Mouse (Mus musculus): ENCODE measurements around the gene Morc1. TPM values are rescaled to one million over a fixed set of nuclear protein-coding genes. Genes with fewer than 3 reads are reported as not detected.
A peak's percentile ranks its signal among the peaks of the same experiment; 100 is the strongest.

Gene Morc1
- polyA plus RNA-seq, 1 experiment from 2014 or later, result 0.19 TPM

GRCm38 (mm10) chr16:48479266-48479848 lies 48.3 kb downstream of the Morc1 start:
- Histone ChIP-seq H3K9me3 (ENCODE audit: control insufficient read depth, low read length) (no peaks in the 10 kb centered on the region), H3K4me3 (ENCODE audit: low read depth, low read length) (no peak overlapping the region), H3K27me3 (ENCODE audit: control insufficient read depth, insufficient read depth, low read length) (no peaks in the 10 kb centered on the region), H3K27ac (replicated peaks) (no peak overlapping the region), H3K4me2 (replicated peaks; ENCODE audit: low read depth) (no peak overlapping the region), H3K4me1 (replicated peaks; ENCODE audit: control insufficient read depth, insufficient read depth) (no peaks in the 10 kb centered on the region), H3K36me3 (ENCODE audit: control insufficient read depth, insufficient read depth, low read length) (no peaks in the 10 kb centered on the region), H3K9ac (ENCODE audit: low read length) (no peak overlapping the region)
- peak; percentile 56 for DNase-seq (ENCODE audit: low spot score)
- peak; percentile 97 for ATAC-seq (ENCODE audit: low FRiP score, low TSS enrichment)
- peak; percentile 15; the same call in 1 of the 2 replicates for TF ChIP-seq CTCF (IDR thresholded peaks at IDR 0.05; ENCODE audit: low read depth)
- TF ChIP-seq EP300 (optimal IDR thresholded peaks at IDR 0.05), result no peak
- 49% methylated on average over 8 of the region's 8 CpGs for WGBS

DNA sequence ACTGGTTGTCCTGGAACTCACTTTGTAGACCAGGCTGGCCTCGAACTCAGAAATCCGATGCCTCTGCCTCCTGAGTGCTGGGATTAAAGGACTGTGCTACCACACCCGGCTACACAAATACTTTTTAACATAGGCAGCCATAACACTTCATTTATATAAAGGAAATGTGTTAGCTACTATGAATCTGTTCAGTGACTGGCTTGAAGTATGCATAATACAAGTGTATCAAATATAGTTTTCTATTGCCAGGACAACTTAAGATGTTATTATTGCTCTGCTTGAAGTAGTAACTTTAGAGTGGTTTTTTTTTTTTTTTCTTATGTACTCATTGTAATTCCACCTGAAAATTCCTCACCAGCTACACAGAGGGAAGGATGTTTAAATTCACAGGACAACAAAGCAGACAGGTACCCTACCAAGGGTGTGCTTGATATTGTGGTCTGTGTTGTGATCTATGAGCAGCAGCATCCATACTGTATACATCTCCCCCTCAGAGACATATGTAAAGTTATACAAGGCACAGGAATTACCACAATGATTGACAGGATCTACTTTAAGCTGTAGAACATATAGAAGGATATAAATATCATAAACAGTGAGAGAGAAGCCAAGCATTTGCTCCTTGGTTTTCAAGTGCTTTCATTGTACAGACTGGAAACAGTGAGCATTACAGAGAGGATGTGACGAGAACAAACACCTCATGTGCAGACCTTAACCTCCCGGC lies 85.9 kb downstream of the Morc1 start:
- TF ChIP-seq EP300 (optimal IDR thresholded peaks at IDR 0.05), result no peak
- no peak for TF ChIP-seq CTCF (IDR thresholded peaks at IDR 0.05; ENCODE audit: low read depth)
- Histone ChIP-seq H3K9ac (ENCODE audit: low read length) (no peak overlapping the region), H3K27ac (replicated peaks) (no peak overlapping the region)

DNA sequence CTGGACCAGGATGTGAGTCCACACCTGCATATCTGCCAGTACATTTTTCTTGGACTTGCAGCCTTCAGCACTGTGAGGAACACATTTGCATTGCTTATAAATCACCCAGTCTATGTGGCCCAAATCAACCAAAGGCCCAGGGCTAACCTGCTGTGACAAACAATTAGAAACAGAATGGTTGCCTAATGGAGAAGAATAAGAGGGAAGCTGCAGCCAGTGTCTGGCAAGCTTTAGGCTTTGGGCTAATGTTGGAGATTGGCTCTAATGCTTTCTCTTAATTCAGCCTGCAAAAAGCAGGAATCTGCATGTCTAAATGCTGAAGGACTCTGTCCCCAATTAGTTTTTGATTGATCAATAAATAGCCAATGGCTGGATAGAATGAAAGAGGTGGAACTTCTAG lies 88.5 kb downstream of the Morc1 start:
- H3K9ac ChIP-seq (ENCODE audit: low read length), result no peak overlapping the region
- H3K4me1 ChIP-seq (replicated peaks; ENCODE audit: control insufficient read depth, insufficient read depth), result no peaks in the 10 kb centered on the region
- H3K27me3 ChIP-seq (ENCODE audit: control insufficient read depth, insufficient read depth, low read length), result no peaks in the 10 kb centered on the region
- H3K4me2 ChIP-seq (replicated peaks; ENCODE audit: low read depth), result no peak overlapping the region
- H3K4me3 ChIP-seq (ENCODE audit: low read depth, low read length), result no peak overlapping the region
- DNase-seq (ENCODE audit: low spot score) (no peak), ATAC-seq (ENCODE audit: low FRiP score, low TSS enrichment) (no peak)
- no peak overlapping the region for H3K27ac ChIP-seq (replicated peaks)
- H3K9me3 ChIP-seq (ENCODE audit: control insufficient read depth, low read length), result no peaks in the 10 kb centered on the region
- H3K36me3 ChIP-seq (ENCODE audit: control insufficient read depth, insufficient read depth, low read length), result no peaks in the 10 kb centered on the region
- TF ChIP-seq EP300 (optimal IDR thresholded peaks at IDR 0.05) (no peak), CTCF (IDR thresholded peaks at IDR 0.05; ENCODE audit: low read depth) (no peak)

More for the DNA sequence above, 85.9 kb downstream of the Morc1 start:
- H3K4me3 ChIP-seq (ENCODE audit: low read depth, low read length), result no peak overlapping the region
- no peaks in the 10 kb centered on the region for H3K4me1 ChIP-seq (replicated peaks; ENCODE audit: control insufficient read depth, insufficient read depth)
- no peak overlapping the region for H3K4me2 ChIP-seq (replicated peaks; ENCODE audit: low read depth)
- H3K27me3 ChIP-seq (ENCODE audit: control insufficient read depth, insufficient read depth, low read length), result no peaks in the 10 kb centered on the region
- no peaks in the 10 kb centered on the region for H3K9me3 ChIP-seq (ENCODE audit: control insufficient read depth, low read length)
- ATAC-seq (ENCODE audit: low FRiP score, low TSS enrichment) (no peak), DNase-seq (ENCODE audit: low spot score) (no peak)
- H3K36me3 ChIP-seq (ENCODE audit: control insufficient read depth, insufficient read depth, low read length), result no peaks in the 10 kb centered on the region
- 68% methylated on average over 5 of the region's 5 CpGs for WGBS

DNA sequence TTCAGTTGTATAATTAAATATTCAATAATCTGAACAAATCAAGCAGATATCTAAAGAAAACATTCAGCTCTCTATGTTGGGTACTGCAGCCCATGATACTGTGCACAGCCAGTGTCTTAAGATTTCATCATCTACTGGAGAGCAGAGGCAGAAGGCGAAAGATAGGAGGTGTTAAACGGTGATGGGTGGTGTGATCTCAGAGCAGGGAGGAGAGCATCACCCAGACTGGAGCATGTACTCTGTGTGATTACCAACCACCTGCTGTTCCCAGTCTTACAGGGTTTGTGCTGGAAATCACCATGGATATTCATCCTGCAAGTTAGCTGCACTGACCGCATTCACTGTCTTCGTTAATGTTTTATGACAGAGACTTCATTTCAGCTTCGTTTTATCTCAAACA lies 106.1 kb downstream of the Morc1 start:
- ATAC-seq (ENCODE audit: low FRiP score, low TSS enrichment) (no peak), DNase-seq (ENCODE audit: low spot score) (no peak)
- H3K4me3 ChIP-seq (ENCODE audit: low read depth, low read length), result no peak overlapping the region
- TF ChIP-seq EP300 (optimal IDR thresholded peaks at IDR 0.05), result no peak
- no peaks in the 10 kb centered on the region for H3K36me3 ChIP-seq (ENCODE audit: control insufficient read depth, insufficient read depth, low read length)
- H3K9me3 ChIP-seq (ENCODE audit: control insufficient read depth, low read length), result no peaks in the 10 kb centered on the region
- no peak overlapping the region for H3K9ac ChIP-seq (ENCODE audit: low read length)
- H3K4me1 ChIP-seq (replicated peaks; ENCODE audit: control insufficient read depth, insufficient read depth), result no peaks in the 10 kb centered on the region
- H3K4me2 ChIP-seq (replicated peaks; ENCODE audit: low read depth), result no peak overlapping the region
- WGBS, result 88% methylated on average over 5 of the region's 5 CpGs
- no peak overlapping the region for H3K27ac ChIP-seq (replicated peaks)
- H3K27me3 ChIP-seq (ENCODE audit: control insufficient read depth, insufficient read depth, low read length), result no peaks in the 10 kb centered on the region

DNA sequence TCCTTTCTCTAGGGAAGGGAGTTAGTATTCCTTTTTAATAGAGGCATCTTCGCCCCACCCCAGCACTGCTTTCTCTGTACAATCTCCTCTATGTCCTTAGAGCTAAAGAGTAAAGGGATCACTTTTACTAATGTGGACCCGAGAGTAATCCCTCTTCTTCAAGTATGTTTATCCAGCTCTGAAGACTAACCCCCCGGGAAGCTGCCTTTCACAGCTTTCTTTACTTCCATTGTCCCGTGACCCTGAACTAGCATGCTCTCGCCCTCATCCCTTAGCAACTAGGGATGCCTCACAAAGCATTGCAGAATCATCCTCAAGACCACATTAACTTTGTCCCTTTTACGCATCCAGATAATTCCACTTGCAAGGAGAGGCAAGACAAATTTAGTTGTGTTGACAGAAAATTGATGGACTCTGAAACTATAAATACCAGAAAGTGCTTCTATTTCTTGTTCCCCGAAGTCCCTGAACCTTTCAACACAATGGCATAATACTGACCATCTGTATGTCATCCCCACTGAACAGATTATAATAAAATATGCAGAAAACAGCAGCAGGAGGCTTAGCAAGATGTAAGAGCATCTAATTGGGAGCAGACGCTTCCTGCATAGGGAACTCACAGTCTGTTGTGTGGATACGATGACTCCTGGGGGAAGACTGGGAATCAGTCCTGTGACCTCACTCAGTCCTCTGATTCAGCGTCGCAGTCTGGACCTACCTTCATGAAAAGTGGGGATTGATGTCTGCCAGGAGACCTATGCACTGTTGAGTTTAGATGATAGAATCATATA lies 131.4 kb downstream of the Morc1 start:
- WGBS, result 47% methylated on average over 11 of the region's 11 CpGs
- Histone ChIP-seq H3K4me3 (ENCODE audit: low read depth, low read length) (no peak overlapping the region), H3K9ac (ENCODE audit: low read length) (no peak overlapping the region), H3K4me2 (replicated peaks; ENCODE audit: low read depth) (no peak overlapping the region), H3K4me1 (replicated peaks; ENCODE audit: control insufficient read depth, insufficient read depth) (no peaks in the 10 kb centered on the region), H3K27me3 (ENCODE audit: control insufficient read depth, insufficient read depth, low read length) (no peaks in the 10 kb centered on the region), H3K27ac (replicated peaks) (no peak overlapping the region), H3K36me3 (ENCODE audit: control insufficient read depth, insufficient read depth, low read length) (no peaks in the 10 kb centered on the region), H3K9me3 (ENCODE audit: control insufficient read depth, low read length) (no peaks in the 10 kb centered on the region)
- DNase-seq (ENCODE audit: low spot score) (no peak), ATAC-seq (ENCODE audit: low FRiP score, low TSS enrichment) (no peak)
- TF ChIP-seq EP300 (optimal IDR thresholded peaks at IDR 0.05), result no peak
- no peak for TF ChIP-seq CTCF (IDR thresholded peaks at IDR 0.05; ENCODE audit: low read depth)

- DNase-seq (ENCODE audit: low spot score) (peak; percentile 77), ATAC-seq (ENCODE audit: low FRiP score, low TSS enrichment) (no peak)
- peak; percentile 93 for TF ChIP-seq CTCF (IDR thresholded peaks at IDR 0.05; ENCODE audit: low read depth)
- TF ChIP-seq EP300 (optimal IDR thresholded peaks at IDR 0.05), result no peak
- H3K9ac ChIP-seq (ENCODE audit: low read length), result no peak overlapping the region
- H3K36me3 ChIP-seq (ENCODE audit: control insufficient read depth, insufficient read depth, low read length), result no peaks in the 10 kb centered on the region
- H3K4me3 ChIP-seq (ENCODE audit: low read depth, low read length), result no peak overlapping the region
- no peaks in the 10 kb centered on the region for H3K9me3 ChIP-seq (ENCODE audit: control insufficient read depth, low read length)
- no peak overlapping the region for H3K27ac ChIP-seq (replicated peaks)
- WGBS, result 17% methylated on average over 9 of the region's 9 CpGs
- no peaks in the 10 kb centered on the region for H3K27me3 ChIP-seq (ENCODE audit: control insufficient read depth, insufficient read depth, low read length)
- H3K4me2 ChIP-seq (replicated peaks; ENCODE audit: low read depth), result no peak overlapping the region
- no peaks in the 10 kb centered on the region for H3K4me1 ChIP-seq (replicated peaks; ENCODE audit: control insufficient read depth, insufficient read depth)
Measured at GRCm38 (mm10) chr16:48570354-48570753, 139.3 kb downstream of the Morc1 start.
